ENCODE assay signal across 23 mouse cellular contexts in the genomic region with DNA sequence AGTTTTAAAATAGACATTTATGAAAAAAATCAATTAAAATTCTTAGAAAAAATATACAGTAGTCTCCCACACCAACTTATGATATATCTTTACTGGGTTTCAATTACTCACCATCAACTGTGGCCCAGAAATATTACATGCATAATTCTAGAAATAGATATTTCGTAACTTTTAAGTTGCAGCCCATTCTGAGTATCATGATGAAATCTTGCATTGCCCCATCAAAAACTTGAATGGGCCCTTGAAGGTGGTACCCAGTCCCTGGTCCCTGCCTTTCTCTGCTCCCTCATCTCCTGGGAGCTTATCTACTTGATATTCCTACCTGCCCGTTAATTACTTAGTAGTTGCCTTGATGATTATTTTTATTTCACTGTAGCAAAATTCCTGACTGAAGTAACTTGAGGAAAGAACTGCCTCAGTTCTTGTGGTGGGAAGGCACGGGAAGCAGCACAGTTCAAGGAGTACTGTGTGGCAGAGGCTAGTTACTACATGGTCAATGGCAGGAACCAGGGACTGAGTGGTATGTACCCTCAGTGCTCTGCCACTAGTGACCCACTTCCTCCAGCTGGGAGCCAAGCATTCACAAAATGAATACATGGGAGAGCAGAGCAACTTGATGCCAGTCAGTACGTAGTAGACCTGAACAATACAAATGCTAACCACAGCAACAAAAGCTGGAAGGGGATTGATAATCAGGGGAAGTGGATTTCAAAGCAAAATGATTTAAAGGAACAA. TPM values are rescaled to one million over a fixed set of nuclear protein-coding genes. Genes with fewer than 3 reads are reported as not detected.
DNase-seq lines count a peak whose midpoint lies in the region; ATAC-seq and TF ChIP-seq lines count a peak whose summit lies in the region.
"Had no signal": no experiment of that assay in that cellular context is flagged by ENCODE, and none has a peak within 500 bp of the region (broad histone marks: within the 10 kb centered on the region; RNA-seq: fewer than 3 reads in every experiment).

No protein-coding gene starts in this region.

- intact Hi-C loops in heart, postnatal 25 days (cut with DNase I) = loop anchor here (5.0 kb wide), 1 partner anchor 57 kb away; no protein-coding TSS in a partner anchor

- ATAC-seq in lung, postnatal 0 days = peak; percentile 65
- ATAC-seq: liver, postnatal 0 days; midbrain, embryonic 16.5 days had no signal

- no peaks in the 10 kb centered on the region for H3K9me3 ChIP-seq in lung, postnatal 0 days (ENCODE audit: low read length)
- H3K9me3 ChIP-seq: embryonic facial prominence, embryonic 10.5 days; heart, embryonic 12.5 days; limb, embryonic 15.5 days had no signal

- H3K9ac ChIP-seq in lung, postnatal 0 days (replicated peaks; ENCODE audit: low read depth) = no peak overlapping the region
- H3K9ac ChIP-seq: heart, embryonic 12.5 days; limb, embryonic 15.5 days; liver, postnatal 0 days had no signal

- H3K4me3 ChIP-seq in lung, adult 2 months (replicated peaks; ENCODE audit: extremely low read depth, low read depth, low read length) = no peak overlapping the region
- no peak overlapping the region for H3K4me3 ChIP-seq in lung, postnatal 0 days (ENCODE audit: low read depth, low read length)
- H3K4me3 ChIP-seq in olfactory bulb, adult 2 months (ENCODE audit: insufficient read depth, low read depth, low read length) = no peak overlapping the region
- H3K4me3 ChIP-seq: embryonic facial prominence, embryonic 10.5 days; heart, embryonic 12.5 days; limb, embryonic 15.5 days had no signal

- WGBS in lung, adult 2 months = 47% methylated on average over 4 of the region's 4 CpGs
- WGBS in lung, postnatal 0 days = 56% methylated on average over 4 of the region's 4 CpGs
- WGBS in olfactory bulb, adult 2 months = 68% methylated on average over 4 of the region's 4 CpGs

- TF ChIP-seq EP300 in lung, postnatal 0 days (IDR thresholded peaks at IDR 0.05) = peak; percentile 76; the same call in 1 of the 2 replicates

- peaks cover 8% of the 10 kb centered on the region; the same call in 1 of the 2 replicates for H3K36me3 ChIP-seq in lung, postnatal 0 days (ENCODE audit: insufficient read depth, low read length)

- no peak for TF ChIP-seq POLR2A in lung, adult 2 months (IDR thresholded peaks at IDR 0.05; ENCODE audit: borderline replicate concordance, extremely low read depth, low read depth, low read length)
- TF ChIP-seq POLR2A in olfactory bulb, adult 2 months (IDR thresholded peaks at IDR 0.05; ENCODE audit: insufficient read depth, low read depth, low read length) = no peak

- no peaks in the 10 kb centered on the region for H3K27me3 ChIP-seq in lung, postnatal 0 days (replicated peaks; ENCODE audit: insufficient read depth, low read length)
- H3K27me3 ChIP-seq: heart, embryonic 12.5 days; limb, embryonic 15.5 days had no signal

- H3K4me2 ChIP-seq in lung, postnatal 0 days (replicated peaks; ENCODE audit: low read depth, low read length) = no peak overlapping the region
- H3K4me2 ChIP-seq: heart, embryonic 12.5 days; limb, embryonic 15.5 days had no signal

- peaks cover 34% of the 10 kb centered on the region for H3K4me1 ChIP-seq in lung, adult 2 months (ENCODE audit: control insufficient read depth, insufficient read depth, low read length)
- H3K4me1 ChIP-seq in lung, postnatal 0 days (ENCODE audit: insufficient read depth, low read depth, low read length) = peaks cover 17% of the 10 kb centered on the region
- peaks cover 4% of the 10 kb centered on the region for H3K4me1 ChIP-seq in olfactory bulb, adult 2 months (ENCODE audit: control insufficient read depth, insufficient read depth, low read length)

- DNase-seq in heart, adult 11 months = peak; percentile 75
- no peak for DNase-seq in heart, postnatal 25 days (ENCODE audit: low spot score)
- peak; percentile 12 for DNase-seq in lung, adult 2 months
- no peak for DNase-seq in lung, postnatal 10 days
- peak; percentile 66 for DNase-seq in lung, postnatal 0 days (ENCODE audit: low spot score)
- DNase-seq in cerebellum, adult 8-10 months = no peak
- DNase-seq in adrenal gland, postnatal 36 days = no peak
- DNase-seq: adrenal gland, adult 2 months; B cell, adult 2 months; cerebellum, adult 11 months; cerebellum, postnatal 25 days; gastrocnemius, postnatal 25 days; heart, postnatal 4 days; kidney, adult 18-20 months; kidney, postnatal 10 days; liver, postnatal 0 days; thymus, postnatal 25 days had no signal

- no peak for TF ChIP-seq CTCF in lung, adult 2 months (IDR thresholded peaks at IDR 0.05; ENCODE audit: insufficient read depth, low read length)
- TF ChIP-seq CTCF in lung, postnatal 0 days (IDR thresholded peaks at IDR 0.05) = peak; percentile 1; the same call in 1 of the 2 replicates
- no peak for TF ChIP-seq CTCF in olfactory bulb, adult 2 months (IDR thresholded peaks at IDR 0.05; ENCODE audit: insufficient read depth, low read depth, low read length)

- H3K27ac ChIP-seq in lung, postnatal 0 days (ENCODE audit: low read length) = 0 out of 2 replicates have a peak overlapping the region, but pooled peaks have one; percentile 11
- 0 out of 2 replicates have a peak overlapping the region, but pooled peaks have one; percentile 10 for H3K27ac ChIP-seq in olfactory bulb, adult 2 months (ENCODE audit: insufficient read depth, low read depth, low read length)
- H3K27ac ChIP-seq: embryonic facial prominence, embryonic 10.5 days; limb, embryonic 15.5 days had no signal

RNA-seq across cellular contexts. Expression of a gene that starts 6.5 kb away (rescaled TPM):
- total RNA-seq in heart, postnatal 25 days (2021) = 10 to 100 TPM; 64.0 to 70.1 TPM
- polyA plus RNA-seq in lung, adult 2 months (2012; rRNA removed) = 24.2 TPM in 2 replicates
- 40.7 and 47.8 TPM in 2 replicates for polyA plus RNA-seq in lung, postnatal 0 days (2015; fragmentation: Nextera tagmentation; extraction: Ambion mirVana)
- polyA plus RNA-seq in olfactory bulb, adult 2 months (2012; ENCODE audit: insufficient read depth, insufficient read length, low replicate concordance, missing spikeins) = 87.2 TPM in 1 of 2 replicates, not detected in the other
- total RNA-seq in adrenal gland, postnatal 36 days (2021) = 100 to 1,000 TPM; 196 to 310 TPM

RNA-seq across cellular contexts. Expression of a gene that starts 13.7 kb away (rescaled TPM):
- under 1 TPM; 0.44 to 0.53 TPM for total RNA-seq in heart, postnatal 25 days (2021)
- 0.34 and 0.38 TPM in 2 replicates for polyA plus RNA-seq in lung, adult 2 months (2012; rRNA removed)
- polyA plus RNA-seq in lung, postnatal 0 days (2015; fragmentation: Nextera tagmentation; extraction: Ambion mirVana) = 0.61 and 0.73 TPM in 2 replicates
- not detected in 2 replicates for polyA plus RNA-seq in olfactory bulb, adult 2 months (2012; ENCODE audit: insufficient read depth, insufficient read length, low replicate concordance, missing spikeins)
- under 1 TPM in 1 of 2 experiments, not detected in 1; 0.49 TPM for total RNA-seq in adrenal gland, postnatal 36 days (2021)
- total RNA-seq: gastrocnemius, postnatal 25 days; left cerebral cortex, postnatal 36 days had no signal
- polyA plus RNA-seq: limb, embryonic 15.5 days; liver, postnatal 0 days; midbrain, embryonic 16.5 days had no signal

RNA-seq across cellular contexts. Expression of a gene that starts 41.6 kb away (rescaled TPM):
- not detected for total RNA-seq in heart, postnatal 25 days (2021)
- 0.12 and 0.22 TPM in 2 replicates for polyA plus RNA-seq in lung, adult 2 months (2012; rRNA removed)
- 0.26 and 0.32 TPM in 2 replicates for polyA plus RNA-seq in lung, postnatal 0 days (2015; fragmentation: Nextera tagmentation; extraction: Ambion mirVana)
- not detected in 2 replicates for polyA plus RNA-seq in olfactory bulb, adult 2 months (2012; ENCODE audit: insufficient read depth, insufficient read length, low replicate concordance, missing spikeins)
- under 1 TPM; 0.10 to 0.13 TPM for total RNA-seq in adrenal gland, postnatal 36 days (2021)

Comparison
In these comparisons a context has a peak if more than half of its experiments do, and no peak if none do; other contexts are left out.
1. DNase-seq: peak in heart, adult 11 months (single experiment), lung, adult 2 months (single experiment) and lung, postnatal 0 days (single experiment); none in heart, postnatal 25 days (single experiment), lung, postnatal 10 days (single experiment), cerebellum, adult 8-10 months (single experiment) and adrenal gland, postnatal 36 days (0 of 2).